Mouse (Mus musculus) brain, embryonic 14.5 days (tissue): ENCODE measurements around the gene Skp2.

Experiments used
- CTCF ChIP-seq: fragments of 200-500 bp; IDR thresholded peaks from 2 replicates; pipeline ENCODE4 v1.5.1; 2012; ENCODE audit warnings: inconsistent platforms, mild to moderate bottlenecking, moderate library complexity, borderline replicate concordance; ENCODE audit not compliant: insufficient read depth, insufficient read length; ENCODE audit errors: extremely low read depth
- POLR2A ChIP-seq: fragments of 200-500 bp; IDR thresholded peaks from 2 replicates; pipeline ENCODE4 v1.6.1; 2012; ENCODE audit warnings: mild to moderate bottlenecking, inconsistent platforms, borderline replicate concordance; ENCODE audit not compliant: poor library complexity, insufficient read depth, insufficient read length, severe bottlenecking; ENCODE audit errors: extremely low read depth

DNA sequence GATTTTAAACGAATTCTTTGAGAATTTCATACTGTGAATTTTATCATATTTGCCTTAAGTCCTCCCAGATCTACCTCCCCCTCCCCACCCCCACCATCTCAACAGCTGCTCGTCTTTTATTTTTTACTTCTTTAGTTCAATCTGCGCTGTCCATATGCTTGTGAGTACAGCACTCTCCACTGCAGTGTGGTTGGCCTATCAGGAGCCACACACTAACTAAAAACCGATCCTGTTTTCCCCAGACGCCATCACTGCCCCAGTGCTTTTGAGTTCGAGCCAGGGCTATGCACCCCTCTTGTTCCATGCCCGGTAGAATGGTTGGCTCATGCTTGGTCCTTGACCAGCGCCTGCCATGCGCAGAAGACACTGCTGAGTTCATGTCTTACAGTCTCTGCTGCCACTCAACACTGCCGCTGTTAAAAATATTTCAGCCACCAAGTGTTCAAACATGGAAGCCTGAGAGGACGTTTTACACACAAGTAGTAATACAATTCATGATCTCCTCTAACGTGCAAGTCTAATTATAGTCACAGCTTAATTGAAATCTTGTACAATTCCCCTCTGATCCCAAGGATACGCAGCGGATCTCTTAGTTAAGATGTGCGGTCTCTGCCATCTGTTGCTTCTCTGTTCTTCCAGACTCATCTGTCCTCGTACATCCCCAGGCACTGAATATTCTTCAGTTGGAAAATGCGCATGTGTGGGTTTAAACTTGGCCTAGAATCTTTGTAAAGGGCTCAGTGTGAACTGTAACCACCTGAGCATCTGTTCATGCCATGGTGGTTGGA, 67.1 kb downstream of the Skp2 start:
- TF ChIP-seq CTCF: no peak
- TF ChIP-seq POLR2A: no peak
